Mouse (Mus musculus) megakaryocyte-erythroid progenitor cell, adult 5-6 weeks (primary cell): ENCODE measurements around the gene Fbxl16. TPM values are rescaled to one million over a fixed set of nuclear protein-coding genes. Genes with fewer than 3 reads are reported as not detected.

Experiments used
- ATAC-seq: replicated peaks from 2 replicates; pipeline ENCODE4 v1.8.0; 2016; ENCODE audit warnings: mild to moderate bottlenecking, inconsistent platforms; ENCODE audit not compliant: severe bottlenecking, poor library complexity, low FRiP score, low TSS enrichment
- total RNA-seq, 2 experiments: library from RNA; stranded (forward) in 1 of 2; stranded (reverse) in 1 of 2; fragments of 200-1000, 215-1000 nt in 1 of 2; fragments of >200 nt in 1 of 2; fragmentation: Nextera tagmentation in 1 of 2; gene quantifications; 2 replicates each; pipeline ENCODE4 v1.2.3; 2014 to 2017

The Fbxl16 gene
- total RNA-seq (2014; fragmentation: Nextera tagmentation) (0.26 TPM in 1 of 2 replicates, not detected in the other), total RNA-seq (2017) (not detected in 2 replicates)

DNA sequence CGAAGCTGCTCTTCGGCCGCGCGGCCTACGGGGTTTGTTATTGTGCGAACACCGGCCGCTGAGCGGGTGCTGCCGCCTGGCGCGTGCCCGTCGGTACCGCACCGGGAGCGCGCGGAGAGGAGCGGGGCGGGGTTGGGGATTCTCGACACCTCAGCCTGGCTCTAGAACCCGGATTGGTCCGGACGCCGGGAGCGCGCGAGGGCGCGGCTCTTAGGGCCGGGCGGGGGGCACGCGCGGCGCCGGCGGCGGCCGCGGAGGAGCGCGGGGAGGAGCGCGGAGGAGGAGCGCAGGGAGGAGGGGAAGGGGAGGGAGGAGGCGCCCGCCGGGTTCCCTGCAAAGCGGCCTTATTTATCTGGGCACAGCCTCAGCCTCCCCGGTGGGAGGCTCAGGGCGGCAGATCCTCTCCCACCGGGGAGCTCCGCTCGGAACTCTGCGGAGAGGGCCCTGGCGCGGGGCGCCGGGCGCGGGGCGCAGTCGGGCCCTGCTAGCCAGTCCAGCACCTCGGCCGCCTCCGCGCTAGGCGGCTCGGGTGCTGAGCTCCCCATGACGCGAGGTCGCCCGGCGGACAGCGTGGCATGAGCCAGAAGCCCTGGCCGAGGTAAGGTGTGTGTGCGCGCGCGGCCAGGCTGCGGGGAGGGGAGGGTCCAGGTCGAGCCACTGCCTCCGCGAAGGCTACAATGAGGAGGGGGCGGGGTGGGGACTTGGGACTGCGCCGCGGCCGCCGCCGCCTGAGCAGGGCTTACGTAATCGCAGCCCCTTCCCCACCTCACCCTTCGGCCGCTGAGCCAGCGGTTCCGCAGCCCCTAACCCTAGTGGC is at the start of gene Fbxl16:
Gene Fbxl16, plus strand, starts transcription at position 297 of the 817 bp plus-strand sequence.
- ATAC-seq = no peak

DNA sequence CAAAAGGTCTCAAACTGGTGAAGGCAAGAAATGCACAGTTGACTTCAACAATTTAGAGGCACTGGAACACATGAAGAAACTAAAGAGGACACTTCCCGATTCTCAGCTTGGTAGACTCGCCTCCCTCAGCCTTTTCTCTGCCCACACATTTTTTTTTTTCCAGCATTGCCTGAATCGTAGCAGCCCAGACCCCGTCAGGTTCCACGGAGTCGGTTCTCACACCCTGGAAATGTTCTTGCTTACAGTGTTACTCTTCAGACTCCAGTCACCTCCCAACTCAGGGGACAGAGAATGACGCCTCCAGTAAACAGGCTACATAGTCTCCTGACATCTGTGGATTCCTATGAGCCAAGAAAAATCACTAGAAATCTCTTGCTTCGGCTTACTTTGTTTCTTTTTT is 48.7 kb upstream of the Fbxl16 start:
- no peak for ATAC-seq

DNA sequence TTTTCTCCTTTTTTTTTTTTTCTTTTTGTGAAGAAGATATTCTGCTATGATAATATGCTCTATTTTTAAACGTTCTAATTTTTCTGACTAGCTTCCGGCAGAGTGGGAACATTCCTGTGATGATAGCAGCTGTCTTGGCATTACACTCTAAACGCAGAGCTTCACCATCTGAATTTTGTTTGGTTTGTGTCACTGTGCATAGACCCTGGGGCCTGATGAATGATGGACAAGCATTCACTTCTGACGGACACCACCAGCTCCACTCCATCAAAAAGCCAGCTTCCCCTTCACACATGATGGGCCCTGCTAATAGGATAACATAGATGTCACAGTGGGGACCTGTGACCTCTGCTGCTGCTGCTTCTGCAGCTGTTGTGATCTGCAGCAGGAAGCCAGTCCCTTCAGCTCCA is 47.3 kb upstream of the Fbxl16 start:
- no peak for ATAC-seq

- ATAC-seq = no peak
These were observed 46.3 kb upstream of the Fbxl16 start for GRCm38 (mm10) chr17:25762591-25762990.

DNA sequence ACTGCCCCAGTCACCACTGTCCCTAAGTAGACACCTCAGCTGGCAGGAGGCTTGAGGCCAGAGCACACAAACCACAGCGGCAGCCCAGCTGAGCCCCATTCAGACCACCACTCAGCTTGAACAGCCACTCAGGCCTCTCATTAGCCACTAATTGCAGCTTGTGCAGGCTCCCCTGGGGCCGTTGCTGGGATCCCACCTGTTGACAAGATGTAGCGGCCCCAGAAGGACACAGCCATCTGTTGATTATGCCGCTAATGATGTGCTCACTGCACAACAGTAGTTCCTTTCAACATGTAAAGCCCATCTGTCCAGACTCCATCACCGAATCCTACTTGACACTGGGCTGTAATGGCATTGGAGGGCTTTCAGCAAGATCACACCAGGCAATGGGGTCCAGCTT is 43.0 kb upstream of the Fbxl16 start:
- no peak for ATAC-seq

DNA sequence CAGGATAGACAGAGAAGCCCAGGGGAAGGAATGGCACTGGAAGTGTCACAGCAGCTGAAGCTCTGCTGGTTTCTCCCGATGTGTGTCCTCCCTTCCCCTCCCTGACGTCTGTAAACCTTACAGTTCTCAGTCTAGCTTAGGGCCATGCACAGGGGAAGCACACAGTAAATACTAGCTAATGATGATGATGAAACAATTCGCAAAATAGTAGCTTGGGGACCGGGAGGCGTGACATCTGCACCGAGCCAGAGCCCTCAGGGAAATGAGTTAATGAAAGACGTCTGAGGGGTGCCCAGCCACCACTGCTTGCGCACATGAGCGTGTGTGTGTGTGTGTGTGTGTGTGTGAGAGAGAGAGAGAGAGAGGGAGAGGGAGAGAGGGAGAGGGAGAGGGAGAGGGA is 39.6 kb upstream of the Fbxl16 start:
- ATAC-seq = no peak

- ATAC-seq = peak; percentile 96
These were observed 35.2 kb upstream of the Fbxl16 start, which contains the start of gene Narfl for GRCm38 (mm10) chr17:25773549-25774120. TSS of gene Narfl (plus strand) at chr17:25773776.

- ATAC-seq = no peak
These were observed 33.4 kb upstream of the Fbxl16 start for GRCm38 (mm10) chr17:25775318-25776062.

- ATAC-seq = no peak
These were observed 30.9 kb upstream of the Fbxl16 start for GRCm38 (mm10) chr17:25777948-25778347.

GRCm38 (mm10) chr17:25781339-25781738 is 27.5 kb upstream of the Fbxl16 start:
- no peak for ATAC-seq

DNA sequence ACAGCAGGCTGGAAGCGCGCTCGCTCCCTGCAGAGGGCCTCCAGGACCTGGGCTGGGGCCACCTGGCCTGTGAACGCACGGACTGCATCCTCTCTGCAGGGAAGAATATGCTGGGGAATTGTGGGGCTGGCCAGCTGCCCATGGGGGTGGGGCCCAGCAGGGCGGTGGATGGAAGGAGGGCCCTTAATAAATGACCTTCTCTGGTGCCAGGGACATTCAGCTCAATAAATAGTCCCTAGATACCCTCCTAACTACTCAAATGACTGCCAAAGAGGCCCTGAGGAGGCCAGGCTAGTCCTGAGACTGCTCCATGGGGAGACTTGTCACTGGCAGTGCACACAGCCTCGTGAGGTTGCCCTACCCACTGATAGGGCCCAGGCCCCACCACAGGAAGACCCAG is 25.8 kb upstream of the Fbxl16 start:
- no peak for ATAC-seq

- ATAC-seq = no peak
These were observed 24.9 kb upstream of the Fbxl16 start for GRCm38 (mm10) chr17:25783861-25784574.

DNA sequence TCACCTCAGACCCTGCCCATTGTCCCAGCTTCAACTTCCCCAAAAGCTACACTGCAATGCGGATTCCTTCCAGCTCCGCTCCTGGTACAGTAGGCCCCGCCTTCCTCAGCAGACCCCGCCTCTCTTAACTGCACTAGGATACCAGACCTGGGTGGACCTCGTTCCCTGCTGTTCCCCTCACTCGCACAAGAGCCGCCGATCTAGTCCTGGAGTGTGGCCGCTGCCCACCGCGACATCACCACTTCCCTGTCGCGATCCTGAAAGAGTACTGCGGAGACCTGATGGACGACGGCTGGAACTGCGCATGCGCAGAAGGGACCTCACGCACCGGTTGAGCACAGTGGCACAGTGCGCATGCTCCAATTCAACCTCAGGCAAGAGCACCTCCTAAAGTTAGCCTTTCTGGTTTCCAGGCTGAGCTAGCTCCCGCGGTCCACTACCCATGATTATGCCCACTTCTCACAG is 23.6 kb upstream of the Fbxl16 start, which contains the start of gene Haghl:
Gene Haghl, minus strand, starts transcription at position 393 of the 465 bp plus-strand sequence.
- ATAC-seq = peak; percentile 83

GRCm38 (mm10) chr17:25786280-25786679 is 22.6 kb upstream of the Fbxl16 start, which contains the start of gene Ccdc78:
TSS of gene Ccdc78 (plus strand) at chr17:25786580.
- ATAC-seq = no peak

- no peak for ATAC-seq
These were observed 21.9 kb upstream of the Fbxl16 start for GRCm38 (mm10) chr17:25786781-25787504.

DNA sequence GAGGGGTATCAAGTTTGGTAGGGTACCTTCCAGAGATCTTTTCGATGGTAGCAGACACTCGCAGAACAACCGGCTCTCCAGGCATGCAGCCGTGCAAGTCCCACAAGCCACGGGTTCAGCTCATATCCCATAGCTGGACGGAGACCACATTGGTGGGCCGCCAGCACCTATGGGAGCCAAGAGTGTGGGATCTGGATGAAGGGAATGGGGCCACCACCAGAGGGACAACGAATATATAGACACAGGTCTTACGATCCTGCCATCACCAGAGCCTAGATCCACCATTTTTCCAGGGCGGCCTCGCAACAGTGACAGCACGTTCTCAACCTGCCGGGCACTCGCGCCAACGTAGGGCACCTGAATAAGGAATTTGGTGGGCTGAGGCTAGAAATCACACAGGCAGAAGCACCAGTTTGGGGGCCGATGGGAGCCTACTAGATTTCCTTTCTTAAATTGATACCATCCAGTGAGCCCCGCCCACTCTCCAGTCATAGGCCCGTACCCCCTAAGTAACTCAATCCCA is 17.5 kb upstream of the Fbxl16 start:
- ATAC-seq = no peak

DNA sequence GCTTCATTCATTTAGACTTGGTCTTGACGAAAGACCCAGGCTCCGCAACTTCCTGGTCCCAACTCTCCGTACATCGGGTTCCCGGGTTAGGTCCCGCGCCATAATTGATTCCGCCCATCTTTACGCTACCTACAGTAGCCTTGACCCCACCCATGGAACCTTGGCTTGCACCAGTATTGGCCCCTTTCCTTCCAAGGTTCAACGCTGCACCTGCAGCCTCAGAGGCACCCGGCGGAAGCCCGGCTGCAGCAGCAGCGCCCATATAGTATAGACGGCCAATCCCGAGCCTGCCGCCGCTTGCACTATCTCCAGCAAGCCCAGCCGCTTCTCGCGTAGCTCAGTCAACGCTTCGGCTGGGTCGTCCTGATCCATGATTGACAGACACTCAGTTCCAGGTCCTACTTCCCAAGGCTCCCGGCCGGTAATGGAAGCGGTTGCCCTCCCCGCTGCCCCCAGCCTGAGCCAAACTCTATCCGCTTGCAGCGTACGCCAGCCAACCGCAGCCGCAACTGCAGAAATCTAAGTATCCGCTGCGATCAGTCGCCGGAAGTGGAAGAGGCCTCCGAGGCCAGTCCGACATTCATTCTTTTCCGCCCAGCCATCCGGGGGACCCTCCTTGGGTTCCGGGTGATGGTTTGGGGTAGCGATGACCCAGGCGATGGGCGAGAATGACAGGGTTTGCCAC is 16.9 kb upstream of the Fbxl16 start:
- peak; percentile 55 for ATAC-seq

DNA sequence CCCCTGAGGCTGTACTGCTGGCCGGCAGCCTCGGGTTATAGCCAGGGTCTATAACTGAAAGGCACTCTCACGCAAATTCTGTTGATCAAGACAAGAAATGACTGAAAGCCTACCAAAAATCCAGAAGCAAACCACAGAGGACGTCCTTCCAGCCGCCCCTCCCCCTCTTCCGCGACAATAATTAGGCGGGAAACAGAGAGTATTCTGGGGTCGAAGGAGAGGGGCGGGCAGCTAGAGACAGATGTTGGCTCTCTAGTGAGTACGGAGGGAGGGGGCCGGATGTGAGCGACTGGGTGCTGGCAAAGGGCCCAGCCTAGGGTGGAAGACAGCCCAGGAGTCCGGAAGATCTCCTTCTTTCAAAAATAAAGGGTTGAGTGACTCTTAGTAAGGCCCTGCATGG is 16.3 kb upstream of the Fbxl16 start, which contains the start of gene Fam173a:
Gene Fam173a, minus strand, starts transcription at position 287 of the 400 bp plus-strand sequence.
- peak; percentile 55 for ATAC-seq
